Mouse (Mus musculus): Measurements from ENCODE around the gene S1pr1. TPM values are rescaled to one million over a fixed set of nuclear protein-coding genes. Genes with fewer than 3 reads are reported as not detected.

Gene S1pr1
- 16.6 and 17.9 TPM in 2 replicates for polyA plus RNA-seq (2014; fragmentation: Nextera tagmentation; extraction: Ambion mirVana)

DNA sequence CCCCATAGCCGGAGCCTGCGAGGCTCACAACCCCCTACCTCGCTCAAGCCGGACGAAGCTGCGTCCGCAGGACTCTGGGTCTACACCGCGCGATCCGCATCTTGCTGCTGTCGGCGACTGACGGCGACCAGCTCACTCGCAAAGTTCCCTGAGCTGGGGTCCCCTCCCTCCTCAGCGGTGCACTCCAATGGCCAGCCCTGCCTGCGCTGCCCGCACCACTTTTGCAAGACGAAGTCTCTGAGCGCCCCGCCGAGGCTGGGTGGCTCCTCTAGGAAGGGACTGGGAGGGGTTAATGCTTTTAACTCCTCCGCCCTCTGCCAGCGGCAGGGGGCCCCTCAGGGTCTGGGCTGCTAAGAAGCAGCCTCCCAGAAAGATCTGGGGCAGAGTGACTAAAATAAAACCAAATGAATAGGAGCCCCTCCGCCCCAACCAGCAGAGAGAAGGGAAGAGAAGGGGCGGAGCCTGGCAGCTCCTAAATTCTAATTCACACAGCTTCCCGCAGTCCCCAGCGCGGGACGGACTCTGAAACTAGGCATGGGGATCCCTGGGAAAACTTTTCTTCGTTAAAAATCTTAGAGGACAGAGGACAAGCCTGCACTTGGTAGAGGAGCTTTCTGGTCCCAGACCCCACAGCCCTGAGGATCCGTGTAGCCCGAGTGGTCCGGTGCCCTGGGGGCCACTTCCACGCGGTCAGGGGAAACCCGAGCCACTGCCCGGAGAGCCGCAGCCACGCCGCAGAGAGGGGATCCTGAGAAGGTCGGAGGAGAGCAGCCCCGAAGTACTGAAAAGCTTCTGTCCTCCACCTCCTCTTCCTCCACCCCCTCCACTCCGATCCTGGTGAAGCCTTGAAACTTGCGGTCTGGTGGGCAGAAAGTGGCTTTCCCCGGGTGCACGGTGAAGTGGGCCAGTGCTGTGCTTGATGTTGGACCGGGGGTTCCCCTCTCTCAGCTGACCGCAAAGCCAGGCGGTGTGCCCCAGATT lies at the start of gene S1pr1:
S1pr1 (minus strand) TSS at position 402 of the 981 bp plus-strand sequence.
- Histone ChIP-seq H3K4me1 (ENCODE audit: control insufficient read depth, insufficient read depth, low read length) (no peaks in the 10 kb centered on the region; the same call in 1 of the 2 replicates), H3K9ac (ENCODE audit: low read length) (peak within 1 kb of the TSS; percentile 79), H3K4me3 (ENCODE audit: low read depth, low read length) (peak within 1 kb of the TSS; percentile 47), H3K9me3 (ENCODE audit: control insufficient read depth, low read length) (no peaks in the 10 kb centered on the region), H3K36me3 (ENCODE audit: control insufficient read depth, insufficient read depth, low read length) (no peaks in the 10 kb centered on the region), H3K4me2 (peak within 1 kb of the TSS; percentile 80), H3K27me3 (ENCODE audit: control insufficient read depth, insufficient read depth, low read length) (no peaks in the 10 kb centered on the region; the same call in 1 of the 2 replicates), H3K27ac (ENCODE audit: low read depth, low read length) (peak within 1 kb of the TSS; percentile 63)
- under 1% methylated on average over 51 of the region's 51 CpGs for WGBS
- DNase-seq (ENCODE audit: low spot score, missing footprints) (peak; percentile 97), ATAC-seq (ENCODE audit: low FRiP score) (peak; percentile 92)

DNA sequence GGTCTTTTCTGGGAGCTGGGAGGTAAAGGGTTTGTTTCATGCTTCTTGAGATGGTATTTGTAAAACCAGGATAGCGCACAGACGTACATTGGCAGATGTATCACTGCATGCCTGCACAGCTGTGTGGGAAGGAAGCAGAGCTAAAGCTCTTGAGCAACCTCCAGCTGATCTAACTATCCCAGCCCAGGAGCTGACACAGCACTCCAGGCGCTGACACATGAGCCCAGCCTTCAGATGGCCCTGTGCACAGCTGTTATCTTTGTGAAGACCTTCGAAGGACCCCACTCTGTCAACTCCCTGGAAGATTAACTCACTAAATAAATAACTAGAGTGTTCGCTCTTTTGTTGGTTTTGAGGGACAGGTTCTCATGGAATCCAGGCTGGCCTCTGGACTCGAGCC lies 48.4 kb upstream of the S1pr1 start:
- no peak overlapping the region for H3K27ac ChIP-seq (ENCODE audit: low read depth, low read length)
- 76% methylated on average over 6 of the region's 6 CpGs for WGBS
- H3K4me2 ChIP-seq = no peak overlapping the region
- H3K9ac ChIP-seq (ENCODE audit: low read length) = no peak overlapping the region
- no peaks in the 10 kb centered on the region for H3K9me3 ChIP-seq (ENCODE audit: control insufficient read depth, low read length)
- DNase-seq (ENCODE audit: low spot score, missing footprints) (no peak), ATAC-seq (ENCODE audit: low FRiP score) (no peak)
- H3K4me3 ChIP-seq (ENCODE audit: low read depth, low read length) = no peak overlapping the region
- H3K36me3 ChIP-seq (ENCODE audit: control insufficient read depth, insufficient read depth, low read length) = no peaks in the 10 kb centered on the region
- H3K27me3 ChIP-seq (ENCODE audit: control insufficient read depth, insufficient read depth, low read length) = no peaks in the 10 kb centered on the region
- H3K4me1 ChIP-seq (ENCODE audit: control insufficient read depth, insufficient read depth, low read length) = no peaks in the 10 kb centered on the region

GRCm38 (mm10) chr3:115762841-115763240 lies 48.0 kb upstream of the S1pr1 start:
- no peak for ATAC-seq (ENCODE audit: low FRiP score)
- H3K27ac ChIP-seq (ENCODE audit: low read depth, low read length) = no peak overlapping the region
- 88% methylated on average over 7 of the region's 7 CpGs for WGBS
- no peak overlapping the region for H3K4me3 ChIP-seq (ENCODE audit: low read depth, low read length)
- no peak for DNase-seq (ENCODE audit: low spot score, missing footprints)
- no peak overlapping the region for H3K4me2 ChIP-seq
- no peaks in the 10 kb centered on the region for H3K9me3 ChIP-seq (ENCODE audit: control insufficient read depth, low read length)
- H3K4me1 ChIP-seq (ENCODE audit: control insufficient read depth, insufficient read depth, low read length) = no peaks in the 10 kb centered on the region
- H3K36me3 ChIP-seq (ENCODE audit: control insufficient read depth, insufficient read depth, low read length) = no peaks in the 10 kb centered on the region
- H3K27me3 ChIP-seq (ENCODE audit: control insufficient read depth, insufficient read depth, low read length) = no peaks in the 10 kb centered on the region
- H3K9ac ChIP-seq (ENCODE audit: low read length) = no peak overlapping the region

DNA sequence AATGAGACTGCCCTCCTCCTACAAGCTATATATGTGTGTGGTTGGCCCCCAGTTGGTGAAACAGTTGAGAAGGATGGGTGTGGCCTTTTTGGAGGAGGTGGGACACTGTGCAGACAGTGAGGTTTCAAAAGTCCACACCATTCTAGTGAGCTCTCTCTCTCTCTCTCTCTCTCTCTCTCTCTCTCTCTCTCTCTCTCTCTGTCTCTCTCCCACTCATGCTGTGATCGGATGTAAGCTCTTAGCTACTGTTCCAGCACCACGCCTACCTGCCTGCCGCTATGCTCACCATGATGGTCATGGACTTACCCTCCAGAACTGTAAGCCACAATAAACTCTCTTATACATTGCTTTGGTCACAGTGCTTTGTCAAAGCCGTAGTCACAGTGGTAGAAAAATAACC lies 44.8 kb upstream of the S1pr1 start:
- Histone ChIP-seq H3K4me3 (ENCODE audit: low read depth, low read length) (no peak overlapping the region), H3K4me2 (no peak overlapping the region), H3K27me3 (ENCODE audit: control insufficient read depth, insufficient read depth, low read length) (no peaks in the 10 kb centered on the region), H3K36me3 (ENCODE audit: control insufficient read depth, insufficient read depth, low read length) (no peaks in the 10 kb centered on the region), H3K27ac (ENCODE audit: low read depth, low read length) (no peak overlapping the region), H3K9me3 (ENCODE audit: control insufficient read depth, low read length) (no peaks in the 10 kb centered on the region), H3K4me1 (ENCODE audit: control insufficient read depth, insufficient read depth, low read length) (no peaks in the 10 kb centered on the region), H3K9ac (ENCODE audit: low read length) (no peak overlapping the region)
- no peak for DNase-seq (ENCODE audit: low spot score, missing footprints)
- WGBS = 93% methylated on average over 4 of the region's 4 CpGs
- ATAC-seq (ENCODE audit: low FRiP score) = no peak

- Histone ChIP-seq H3K4me2 (no peak overlapping the region), H3K36me3 (ENCODE audit: control insufficient read depth, insufficient read depth, low read length) (no peaks in the 10 kb centered on the region), H3K27ac (ENCODE audit: low read depth, low read length) (no peak overlapping the region), H3K4me1 (ENCODE audit: control insufficient read depth, insufficient read depth, low read length) (no peaks in the 10 kb centered on the region), H3K9ac (ENCODE audit: low read length) (no peak overlapping the region), H3K4me3 (ENCODE audit: low read depth, low read length) (no peak overlapping the region), H3K27me3 (ENCODE audit: control insufficient read depth, insufficient read depth, low read length) (no peaks in the 10 kb centered on the region), H3K9me3 (ENCODE audit: control insufficient read depth, low read length) (no peaks in the 10 kb centered on the region)
- ATAC-seq (ENCODE audit: low FRiP score) = no peak
- WGBS = 18% methylated on average over 9 of the region's 9 CpGs
- DNase-seq (ENCODE audit: low spot score, missing footprints) = no peak
These were observed 43.6 kb upstream of the S1pr1 start for GRCm38 (mm10) chr3:115758455-115758912.

GRCm38 (mm10) chr3:115754466-115754865 lies 39.6 kb upstream of the S1pr1 start:
- Histone ChIP-seq H3K4me2 (no peak overlapping the region), H3K27ac (ENCODE audit: low read depth, low read length) (no peak overlapping the region), H3K27me3 (ENCODE audit: control insufficient read depth, insufficient read depth, low read length) (no peaks in the 10 kb centered on the region), H3K9me3 (ENCODE audit: control insufficient read depth, low read length) (no peaks in the 10 kb centered on the region), H3K9ac (ENCODE audit: low read length) (no peak overlapping the region), H3K4me1 (ENCODE audit: control insufficient read depth, insufficient read depth, low read length) (no peaks in the 10 kb centered on the region), H3K36me3 (ENCODE audit: control insufficient read depth, insufficient read depth, low read length) (no peaks in the 10 kb centered on the region), H3K4me3 (ENCODE audit: low read depth, low read length) (no peak overlapping the region)
- WGBS = 55% methylated on average over 8 of the region's 8 CpGs
- DNase-seq (ENCODE audit: low spot score, missing footprints) (no peak), ATAC-seq (ENCODE audit: low FRiP score) (no peak)

DNA sequence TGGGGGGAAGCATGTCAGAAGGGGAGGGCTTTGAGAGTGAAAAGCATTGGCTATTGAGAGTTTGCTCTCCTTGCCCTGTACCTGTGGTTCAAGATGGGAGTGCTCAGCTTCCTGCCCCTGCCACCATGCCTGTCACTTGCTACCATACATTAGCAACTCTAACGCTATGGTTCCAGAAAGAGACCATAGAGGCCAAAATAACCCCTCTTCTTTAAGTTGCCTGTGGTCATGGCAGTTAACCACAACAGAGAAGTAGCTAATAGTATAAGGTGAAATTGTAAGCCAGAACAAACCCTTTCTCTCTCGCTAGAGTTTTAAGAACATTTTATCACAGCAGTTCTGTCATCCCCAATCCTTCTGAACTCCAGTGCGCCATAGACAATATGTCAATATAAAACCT lies 35.5 kb upstream of the S1pr1 start:
- WGBS = 86% methylated on average over 3 of the region's 3 CpGs
- no peak for ATAC-seq (ENCODE audit: low FRiP score)

DNA sequence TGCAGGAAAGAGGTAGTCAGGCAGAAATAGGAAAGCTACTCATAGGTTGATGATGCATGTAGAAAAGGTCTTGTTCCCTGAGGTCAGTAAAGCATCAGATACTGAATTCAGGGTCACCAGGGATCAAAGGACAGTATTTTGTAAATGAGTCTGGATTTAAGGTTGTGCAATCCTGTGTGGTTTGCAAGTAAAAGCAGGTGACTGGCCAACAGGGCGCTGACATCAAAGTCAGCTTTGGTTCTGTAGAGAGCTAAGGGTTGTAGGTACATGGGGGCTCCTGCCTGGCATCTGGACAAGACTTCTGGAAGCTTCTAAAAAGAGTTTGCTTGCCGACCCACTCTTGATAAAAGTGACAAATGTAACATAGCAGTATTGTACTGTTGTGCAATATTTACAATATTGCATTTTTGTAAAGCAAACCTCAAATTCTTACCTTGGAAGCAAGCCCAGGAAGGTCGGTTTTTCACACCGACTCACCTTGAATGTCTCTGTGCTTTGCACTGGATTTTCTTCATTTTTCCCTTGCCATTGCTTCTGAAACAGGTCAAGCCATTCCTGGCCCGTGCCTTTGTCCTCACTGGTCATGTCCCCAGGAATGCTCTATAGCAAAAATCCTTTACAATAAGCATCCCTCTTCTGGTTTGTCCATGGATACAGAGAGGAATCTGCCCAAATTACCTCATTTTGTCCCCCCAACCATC lies 33.6 kb upstream of the S1pr1 start:
- Histone ChIP-seq H3K36me3 (ENCODE audit: control insufficient read depth, insufficient read depth, low read length) (no peaks in the 10 kb centered on the region), H3K9ac (ENCODE audit: low read length) (no peak overlapping the region), H3K4me1 (ENCODE audit: control insufficient read depth, insufficient read depth, low read length) (no peaks in the 10 kb centered on the region), H3K4me2 (no peak overlapping the region), H3K9me3 (ENCODE audit: control insufficient read depth, low read length) (no peaks in the 10 kb centered on the region), H3K4me3 (ENCODE audit: low read depth, low read length) (no peak overlapping the region), H3K27me3 (ENCODE audit: control insufficient read depth, insufficient read depth, low read length) (no peaks in the 10 kb centered on the region), H3K27ac (ENCODE audit: low read depth, low read length) (no peak overlapping the region)
- no peak for ATAC-seq (ENCODE audit: low FRiP score)
- DNase-seq (ENCODE audit: low spot score, missing footprints) = no peak
- WGBS = 88% methylated on average over 5 of the region's 5 CpGs

More for the DNA sequence above, 35.5 kb upstream of the S1pr1 start:
- Histone ChIP-seq H3K4me1 (ENCODE audit: control insufficient read depth, insufficient read depth, low read length) (no peaks in the 10 kb centered on the region), H3K9me3 (ENCODE audit: control insufficient read depth, low read length) (no peaks in the 10 kb centered on the region), H3K27ac (ENCODE audit: low read depth, low read length) (no peak overlapping the region), H3K27me3 (ENCODE audit: control insufficient read depth, insufficient read depth, low read length) (no peaks in the 10 kb centered on the region), H3K4me3 (ENCODE audit: low read depth, low read length) (no peak overlapping the region), H3K36me3 (ENCODE audit: control insufficient read depth, insufficient read depth, low read length) (no peaks in the 10 kb centered on the region), H3K4me2 (no peak overlapping the region), H3K9ac (ENCODE audit: low read length) (no peak overlapping the region)
- DNase-seq (ENCODE audit: low spot score, missing footprints) = no peak

DNA sequence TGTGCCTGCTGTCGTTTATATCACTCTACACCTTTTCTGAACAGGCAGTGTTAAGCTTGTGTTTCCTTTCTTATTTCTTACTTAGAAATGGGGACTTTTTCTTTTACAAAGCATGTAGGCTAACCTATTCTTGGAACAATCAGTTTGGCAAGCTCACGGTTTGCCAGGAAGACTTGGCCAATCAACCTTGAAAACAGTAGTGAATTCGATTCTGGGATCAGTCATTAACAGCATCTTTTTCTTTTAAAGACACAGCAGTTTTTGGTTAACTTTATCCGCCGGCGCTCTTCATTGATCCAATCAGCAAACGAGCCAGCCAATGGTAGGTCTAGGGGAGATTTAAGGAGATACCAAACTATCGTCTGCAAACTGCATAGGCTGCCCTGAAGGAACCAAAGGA lies 31.6 kb upstream of the S1pr1 start:
- Histone ChIP-seq H3K27me3 (ENCODE audit: control insufficient read depth, insufficient read depth, low read length) (no peaks in the 10 kb centered on the region), H3K4me2 (no peak overlapping the region), H3K4me3 (ENCODE audit: low read depth, low read length) (no peak overlapping the region), H3K9ac (ENCODE audit: low read length) (no peak overlapping the region), H3K9me3 (ENCODE audit: control insufficient read depth, low read length) (no peaks in the 10 kb centered on the region), H3K36me3 (ENCODE audit: control insufficient read depth, insufficient read depth, low read length) (no peaks in the 10 kb centered on the region), H3K27ac (ENCODE audit: low read depth, low read length) (no peak overlapping the region), H3K4me1 (ENCODE audit: control insufficient read depth, insufficient read depth, low read length) (no peaks in the 10 kb centered on the region)
- ATAC-seq (ENCODE audit: low FRiP score) (no peak), DNase-seq (ENCODE audit: low spot score, missing footprints) (no peak)
- WGBS = 92% methylated on average over 8 of the region's 8 CpGs

Data from midbrain, embryonic 11.5 days (tissue).